Mouse (Mus musculus): ENCODE data around the gene Zmpste24. TPM values are rescaled to one million over a fixed set of nuclear protein-coding genes. Genes with fewer than 3 reads are reported as not detected.

Zmpste24 gene
- polyA plus RNA-seq, 1 experiment from 2014 or later, result 64.1 TPM

- in situ Hi-C loops (cut with MboI; ENCODE audit: low pct_unique_long_range_greater_than_20kb), result no loop called here
- ATAC-seq (no peak), DNase-seq (ENCODE audit: low read depth, low spot score) (no peak)
- H3K27me3 ChIP-seq, result no peaks in the 10 kb centered on the region
- no peak for TF ChIP-seq CTCF (IDR thresholded peaks at IDR 0.05)
- ChIA-PET POLR2A (no interaction called here), CTCF (no interaction called here)
These were observed 41.0 kb downstream of the Zmpste24 start for GRCm38 (mm10) chr4:121057032-121057431.

GRCm38 (mm10) chr4:121056342-121056741, 41.7 kb downstream of the Zmpste24 start:
- CTCF ChIA-PET, result interaction anchor here (0.8 to 1.0 kb wide), 2 partner anchors 12 to 203 kb away, joined by 3 to 4 read pairs; no protein-coding TSS in a partner anchor
- TF ChIP-seq CTCF (IDR thresholded peaks at IDR 0.05), result peak; percentile 68
- no peaks in the 10 kb centered on the region for H3K27me3 ChIP-seq
- POLR2A ChIA-PET, result no interaction called here
- ATAC-seq (no peak), DNase-seq (ENCODE audit: low read depth, low spot score) (no peak)
- in situ Hi-C loops (cut with MboI; ENCODE audit: low pct_unique_long_range_greater_than_20kb), result no loop called here

- ChIA-PET POLR2A (no interaction called here), CTCF (no interaction called here)
- no peak for ATAC-seq
- H3K27me3 ChIP-seq, result no peaks in the 10 kb centered on the region
- no peak for TF ChIP-seq CTCF (IDR thresholded peaks at IDR 0.05)
- in situ Hi-C loops (cut with MboI; ENCODE audit: low pct_unique_long_range_greater_than_20kb), result no loop called here
- no peak for DNase-seq (ENCODE audit: low read depth, low spot score)
These were observed 45.4 kb downstream of the Zmpste24 start for GRCm38 (mm10) chr4:121052454-121053323.

- CTCF ChIA-PET, result no interaction called here
- H3K27me3 ChIP-seq, result no peaks in the 10 kb centered on the region
- no peak for TF ChIP-seq CTCF (IDR thresholded peaks at IDR 0.05)
- in situ Hi-C loops (cut with MboI; ENCODE audit: low pct_unique_long_range_greater_than_20kb), result no loop called here
- DNase-seq (ENCODE audit: low read depth, low spot score) (no peak), ATAC-seq (no peak)
- POLR2A ChIA-PET, result interaction anchor here (0.7 kb wide), 1 partner anchor 1830 kb away, joined by 3 read pairs; no protein-coding TSS in a partner anchor
These were observed 46.2 kb downstream of the Zmpste24 start for GRCm38 (mm10) chr4:121051863-121052262.

GRCm38 (mm10) chr4:121042946-121043345, 55.1 kb downstream of the Zmpste24 start:
- ATAC-seq (no peak), DNase-seq (ENCODE audit: low read depth, low spot score) (no peak)
- in situ Hi-C loops (cut with MboI; ENCODE audit: low pct_unique_long_range_greater_than_20kb), result loop anchor here (10.0 to 25.0 kb wide), 2 partner anchors 182 to 1594 kb away; no protein-coding TSS in a partner anchor
- ChIA-PET CTCF (no interaction called here), POLR2A (no interaction called here)
- peaks cover 12% of the 10 kb centered on the region for H3K27me3 ChIP-seq
- no peak for TF ChIP-seq CTCF (IDR thresholded peaks at IDR 0.05)

- no peak for ATAC-seq
- ChIA-PET POLR2A (no interaction called here), CTCF (no interaction called here)
- in situ Hi-C loops (cut with MboI; ENCODE audit: low pct_unique_long_range_greater_than_20kb), result loop anchor here (10.0 to 25.0 kb wide), 2 partner anchors 182 to 1595 kb away; no protein-coding TSS in a partner anchor
- DNase-seq (ENCODE audit: low read depth, low spot score), result no peak
- peaks cover 12% of the 10 kb centered on the region for H3K27me3 ChIP-seq
- no peak for TF ChIP-seq CTCF (IDR thresholded peaks at IDR 0.05)
These were observed 55.6 kb downstream of the Zmpste24 start for GRCm38 (mm10) chr4:121042472-121042871.

- no peak for DNase-seq (ENCODE audit: low read depth, low spot score)
- ATAC-seq, result no peak
- ChIA-PET POLR2A (no interaction called here), CTCF (no interaction called here)
- in situ Hi-C loops (cut with MboI; ENCODE audit: low pct_unique_long_range_greater_than_20kb), result loop anchor here (10.0 to 25.0 kb wide), 2 partner anchors 184 to 1596 kb away; no protein-coding TSS in a partner anchor
- H3K27me3 ChIP-seq, result peaks cover 12% of the 10 kb centered on the region
- peak; percentile 67 for TF ChIP-seq CTCF (IDR thresholded peaks at IDR 0.05)
These were observed 57.0 kb downstream of the Zmpste24 start for GRCm38 (mm10) chr4:121040897-121041671.

GRCm38 (mm10) chr4:121040323-121040722, 57.7 kb downstream of the Zmpste24 start:
- no peak for TF ChIP-seq CTCF (IDR thresholded peaks at IDR 0.05)
- peaks cover 12% of the 10 kb centered on the region for H3K27me3 ChIP-seq
- in situ Hi-C loops (cut with MboI; ENCODE audit: low pct_unique_long_range_greater_than_20kb), result loop anchor here (10.0 to 25.0 kb wide), 2 partner anchors 184 to 1597 kb away; no protein-coding TSS in a partner anchor
- CTCF ChIA-PET, result no interaction called here
- DNase-seq (ENCODE audit: low read depth, low spot score) (no peak), ATAC-seq (no peak)
- POLR2A ChIA-PET, result no interaction called here

GRCm38 (mm10) chr4:121039331-121040115, 58.5 kb downstream of the Zmpste24 start, which contains the start of gene Col9a2:
Gene Col9a2, plus strand, starts transcription at chr4:121039385.
- in situ Hi-C loops (cut with MboI; ENCODE audit: low pct_unique_long_range_greater_than_20kb), result loop anchor here (10.0 to 25.0 kb wide), 2 partner anchors 185 to 1598 kb away; no protein-coding TSS in a partner anchor
- DNase-seq (ENCODE audit: low read depth, low spot score) (no peak), ATAC-seq (no peak)

GRCm38 (mm10) chr4:121033006-121033405, 65.0 kb downstream of the Zmpste24 start:
- POLR2A ChIA-PET, result no interaction called here
- in situ Hi-C loops (cut with MboI; ENCODE audit: low pct_unique_long_range_greater_than_20kb), result loop anchor here (5.0 to 25.0 kb wide), 2 partner anchors 46 to 1604 kb away; no protein-coding TSS in a partner anchor
- no peaks in the 10 kb centered on the region for H3K27me3 ChIP-seq
- DNase-seq (ENCODE audit: low read depth, low spot score) (no peak), ATAC-seq (no peak)
- CTCF ChIA-PET, result interaction anchor here (0.8 to 3.8 kb wide), 6 partner anchors 24 to 199 kb away, joined by 3 to 38 read pairs (median 5); no protein-coding TSS in a partner anchor
- TF ChIP-seq CTCF (IDR thresholded peaks at IDR 0.05), result peak; percentile 57

More at GRCm38 (mm10) chr4:121039331-121040115, 58.5 kb downstream of the Zmpste24 start, which contains the start of gene Col9a2:
- POLR2A ChIA-PET, result no interaction called here
- H3K27me3 ChIP-seq, result peaks cover 12% of the 10 kb centered on the region
- no peak for TF ChIP-seq CTCF (IDR thresholded peaks at IDR 0.05)
- CTCF ChIA-PET, result no interaction called here

All from Patski (cell line).